Mouse (Mus musculus): Measurements from ENCODE around the gene Zfp618. TPM values are rescaled to one million over a fixed set of nuclear protein-coding genes. Genes with fewer than 3 reads are reported as not detected.
A peak's percentile ranks its signal among the peaks of the same experiment; 100 is the strongest.

Gene Zfp618
- polyA plus RNA-seq (2016; fragmentation: Nextera tagmentation; extraction: Ambion mirVana) = 26.5 and 32.7 TPM in 2 replicates

GRCm38 (mm10) chr4:62965497-62966302 is at the start of gene Zfp618:
Gene Zfp618, plus strand, starts transcription at chr4:62965573.
- Histone ChIP-seq H3K36me3 (no peaks in the 10 kb centered on the region), H3K27me3 (ENCODE audit: insufficient read depth, poor library complexity, severe bottlenecking) (no peaks in the 10 kb centered on the region), H3K4me1 (replicated peaks) (peaks cover 23% of the 10 kb centered on the region), H3K9me3 (no peaks in the 10 kb centered on the region), H3K27ac (peak within 1 kb of the TSS; percentile 98), H3K4me3 (peak within 1 kb of the TSS; percentile 75)
- peak; percentile 52 for DNase-seq (ENCODE audit: low spot score)
- 1% methylated on average over 59 of the region's 86 CpGs for WGBS

- 85% methylated on average over 8 of the region's 8 CpGs for WGBS
- no peaks in the 10 kb centered on the region for H3K36me3 ChIP-seq
- H3K27ac ChIP-seq = no peak overlapping the region
- no peak for DNase-seq (ENCODE audit: low spot score)
- 0 out of 2 replicates have a peak, but pooled peaks cover 8% of the 10 kb centered on the region for H3K9me3 ChIP-seq
- H3K27me3 ChIP-seq (ENCODE audit: insufficient read depth, poor library complexity, severe bottlenecking) = no peaks in the 10 kb centered on the region
- no peak overlapping the region for H3K4me3 ChIP-seq
- no peaks in the 10 kb centered on the region for H3K4me1 ChIP-seq (replicated peaks)
These were observed 48.3 kb upstream of the Zfp618 start for GRCm38 (mm10) chr4:62917056-62917455.

- Histone ChIP-seq H3K4me3 (no peak overlapping the region), H3K36me3 (no peaks in the 10 kb centered on the region), H3K27me3 (ENCODE audit: insufficient read depth, poor library complexity, severe bottlenecking) (no peaks in the 10 kb centered on the region), H3K9me3 (0 out of 2 replicates have a peak, but pooled peaks cover 3% of the 10 kb centered on the region), H3K4me1 (replicated peaks) (no peaks in the 10 kb centered on the region), H3K27ac (no peak overlapping the region)
- 85% methylated on average over 4 of the region's 4 CpGs for WGBS
- DNase-seq (ENCODE audit: low spot score) = no peak
These were observed 31.6 kb upstream of the Zfp618 start for GRCm38 (mm10) chr4:62933798-62934197.

- Histone ChIP-seq H3K27me3 (ENCODE audit: insufficient read depth, poor library complexity, severe bottlenecking) (no peaks in the 10 kb centered on the region), H3K9me3 (0 out of 2 replicates have a peak, but pooled peaks cover 3% of the 10 kb centered on the region), H3K36me3 (no peaks in the 10 kb centered on the region), H3K4me3 (no peak overlapping the region), H3K4me1 (replicated peaks) (no peaks in the 10 kb centered on the region), H3K27ac (no peak overlapping the region)
- no peak for DNase-seq (ENCODE audit: low spot score)
- 84% methylated on average over 11 of the region's 11 CpGs for WGBS
These were observed 29.7 kb upstream of the Zfp618 start for GRCm38 (mm10) chr4:62935589-62936218.

GRCm38 (mm10) chr4:62941961-62942892 is 23.1 kb upstream of the Zfp618 start:
- H3K9me3 ChIP-seq = no peaks in the 10 kb centered on the region
- H3K4me1 ChIP-seq (replicated peaks) = no peaks in the 10 kb centered on the region
- no peak overlapping the region for H3K27ac ChIP-seq
- no peak for DNase-seq (ENCODE audit: low spot score)
- no peaks in the 10 kb centered on the region for H3K36me3 ChIP-seq
- H3K4me3 ChIP-seq = no peak overlapping the region
- no peaks in the 10 kb centered on the region for H3K27me3 ChIP-seq (ENCODE audit: insufficient read depth, poor library complexity, severe bottlenecking)
- 87% methylated on average over 14 of the region's 14 CpGs for WGBS

- no peaks in the 10 kb centered on the region for H3K27me3 ChIP-seq (ENCODE audit: insufficient read depth, poor library complexity, severe bottlenecking)
- no peak for DNase-seq (ENCODE audit: low spot score)
- H3K27ac ChIP-seq = no peak overlapping the region
- WGBS = 71% methylated on average over 4 of the region's 4 CpGs
- H3K9me3 ChIP-seq = no peaks in the 10 kb centered on the region
- H3K4me1 ChIP-seq (replicated peaks) = no peaks in the 10 kb centered on the region
- no peak overlapping the region for H3K4me3 ChIP-seq
- no peaks in the 10 kb centered on the region for H3K36me3 ChIP-seq
These were observed 21.0 kb upstream of the Zfp618 start for GRCm38 (mm10) chr4:62944326-62944879.

GRCm38 (mm10) chr4:62963806-62964205 is 1.6 kb upstream of the Zfp618 start:
- WGBS = 79% methylated on average over 4 of the region's 4 CpGs
- DNase-seq (ENCODE audit: low spot score) = no peak
- Histone ChIP-seq H3K4me3 (no peak overlapping the region), H3K4me1 (replicated peaks) (peaks cover 13% of the 10 kb centered on the region; the same call in 1 of the 2 replicates), H3K9me3 (no peaks in the 10 kb centered on the region), H3K36me3 (no peaks in the 10 kb centered on the region), H3K27ac (no peak overlapping the region), H3K27me3 (ENCODE audit: insufficient read depth, poor library complexity, severe bottlenecking) (no peaks in the 10 kb centered on the region)

- Histone ChIP-seq H3K4me3 (peak overlapping the region; percentile 75), H3K4me1 (replicated peaks) (peaks cover 15% of the 10 kb centered on the region), H3K9me3 (no peaks in the 10 kb centered on the region), H3K36me3 (no peaks in the 10 kb centered on the region), H3K27me3 (ENCODE audit: insufficient read depth, poor library complexity, severe bottlenecking) (no peaks in the 10 kb centered on the region), H3K27ac (peak overlapping the region; percentile 98)
- WGBS = 5% methylated on average over 43 of the region's 52 CpGs
- DNase-seq (ENCODE audit: low spot score) = peak; percentile 47
These were observed 403 bp upstream of the Zfp618 start for GRCm38 (mm10) chr4:62964844-62965496.

GRCm38 (mm10) chr4:62969526-62969925 is 4.2 kb downstream of the Zfp618 start:
- Histone ChIP-seq H3K9me3 (no peaks in the 10 kb centered on the region), H3K27ac (no peak overlapping the region), H3K27me3 (ENCODE audit: insufficient read depth, poor library complexity, severe bottlenecking) (no peaks in the 10 kb centered on the region), H3K4me3 (no peak overlapping the region), H3K36me3 (no peaks in the 10 kb centered on the region), H3K4me1 (replicated peaks) (peaks cover 50% of the 10 kb centered on the region)
- 94% methylated on average over 5 of the region's 5 CpGs for WGBS
- DNase-seq (ENCODE audit: low spot score) = no peak

GRCm38 (mm10) chr4:62971991-62972390 is 6.6 kb downstream of the Zfp618 start:
- Histone ChIP-seq H3K4me1 (replicated peaks) (peaks cover 48% of the 10 kb centered on the region), H3K27me3 (ENCODE audit: insufficient read depth, poor library complexity, severe bottlenecking) (no peaks in the 10 kb centered on the region), H3K36me3 (no peaks in the 10 kb centered on the region), H3K9me3 (peaks cover 2% of the 10 kb centered on the region; the same call in 1 of the 2 replicates), H3K4me3 (no peak overlapping the region), H3K27ac (no peak overlapping the region)
- WGBS = 83% methylated on average over 1 of the region's 1 CpGs
- DNase-seq (ENCODE audit: low spot score) = no peak

- no peaks in the 10 kb centered on the region for H3K27me3 ChIP-seq (ENCODE audit: insufficient read depth, poor library complexity, severe bottlenecking)
- H3K4me1 ChIP-seq (replicated peaks) = peaks cover 50% of the 10 kb centered on the region
- no peaks in the 10 kb centered on the region for H3K36me3 ChIP-seq
- WGBS = 89% methylated on average over 3 of the region's 3 CpGs
- peaks cover 2% of the 10 kb centered on the region; the same call in 1 of the 2 replicates for H3K9me3 ChIP-seq
- no peak overlapping the region for H3K27ac ChIP-seq
- DNase-seq (ENCODE audit: low spot score) = no peak
- no peak overlapping the region for H3K4me3 ChIP-seq
These were observed 7.7 kb downstream of the Zfp618 start for GRCm38 (mm10) chr4:62973086-62973485.

GRCm38 (mm10) chr4:62974901-62975300 is 9.5 kb downstream of the Zfp618 start:
- Histone ChIP-seq H3K27me3 (ENCODE audit: insufficient read depth, poor library complexity, severe bottlenecking) (no peaks in the 10 kb centered on the region), H3K36me3 (no peaks in the 10 kb centered on the region), H3K4me3 (no peak overlapping the region), H3K4me1 (replicated peaks) (peaks cover 53% of the 10 kb centered on the region), H3K27ac (no peak overlapping the region), H3K9me3 (peaks cover 2% of the 10 kb centered on the region; the same call in 1 of the 2 replicates)
- 80% methylated on average over 2 of the region's 2 CpGs for WGBS
- DNase-seq (ENCODE audit: low spot score) = no peak
